Mouse (Mus musculus): ENCODE measurements around the gene Cuzd1.

DNA sequence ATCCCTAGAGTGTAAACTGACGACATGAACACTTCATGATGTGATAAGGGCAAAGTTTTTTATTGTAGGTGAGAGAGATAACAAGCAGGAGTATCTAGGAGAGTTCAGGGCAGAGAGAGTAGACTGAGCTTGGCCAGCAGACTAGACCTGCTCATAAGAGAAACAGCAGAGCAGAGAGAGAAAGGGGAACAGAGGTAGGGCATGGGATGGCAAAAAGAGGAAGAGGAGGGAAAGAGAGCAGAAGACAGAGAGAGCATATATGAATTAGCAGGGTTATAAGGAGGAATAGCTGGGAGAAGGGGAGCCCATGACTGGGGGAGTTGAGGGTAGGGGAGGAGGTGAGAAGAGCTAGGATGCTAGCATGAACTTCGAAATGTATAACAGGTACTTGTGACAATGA lies 9.6 kb upstream of the Cuzd1 start:
- TF ChIP-seq CTCF (IDR thresholded peaks at IDR 0.05) (no peak), EP300 (IDR thresholded peaks at IDR 0.05) (no peak)

Measured in lung, postnatal 0 days (tissue).